Mouse (Mus musculus): ENCODE data around the gene Ccdc78.

GRCm38 (mm10) chr17:25743831-25744230, 42.5 kb upstream of the Ccdc78 start:
- TF ChIP-seq CTCF (IDR thresholded peaks at IDR 0.05; ENCODE audit: low read depth) (no peak), EP300 (optimal IDR thresholded peaks at IDR 0.05) (no peak)
